Mouse (Mus musculus) lung, embryonic 14.5 days (tissue): ENCODE results near the gene Ormdl3. TPM values are rescaled to one million over a fixed set of nuclear protein-coding genes. Genes with fewer than 3 reads are reported as not detected.
A peak's percentile ranks its signal among the peaks of the same experiment; 100 is the strongest.

ENCODE experiments used
- ATAC-seq: fragments of 200-750 bp; cut with Nextera tagmentation; 2 replicates; pipeline ENCODE4 v1.8.0; 2017; ENCODE audit warnings: mild to moderate bottlenecking, moderate TSS enrichment, moderate library complexity; ENCODE audit not compliant: insufficient read depth
- DNase-seq: peaks from one replicate; pipeline ENCODE4 v3.0.0-alpha.2; 2015
- H3K27ac ChIP-seq: fragments of 300-500 bp; sonication (generic); 2 replicates; pipeline ENCODE4 v1.5.1; 2014; ENCODE audit warnings: low read depth, mild to moderate bottlenecking, moderate library complexity
- H3K27me3 ChIP-seq: fragments of 300-500 bp; sonication (generic); 2 replicates; pipeline ENCODE4 v1.6.1; 2014; ENCODE audit warnings: low read length, control low read depth; ENCODE audit not compliant: insufficient read depth
- H3K36me3 ChIP-seq: fragments of 300-500 bp; sonication (generic); 2 replicates; pipeline ENCODE4 v1.6.1; 2014; ENCODE audit warnings: control low read depth; ENCODE audit not compliant: insufficient read depth
- H3K4me1 ChIP-seq: fragments of 300-500 bp; sonication (generic); 2 replicates; pipeline ENCODE4 v1.6.1; 2014; ENCODE audit warnings: antibody characterized with exemption, control low read depth; ENCODE audit not compliant: insufficient read depth
- H3K4me2 ChIP-seq: fragments of 300-500 bp; sonication (generic); 2 replicates; pipeline ENCODE4 v1.6.1; 2014; ENCODE audit warnings: mild to moderate bottlenecking
- H3K4me3 ChIP-seq: fragments of 300-500 bp; sonication (generic); 2 replicates; pipeline ENCODE4 v1.5.1; 2014; ENCODE audit warnings: low read depth, low read length
- H3K9ac ChIP-seq: fragments of 300-500 bp; sonication (generic); 2 replicates; pipeline ENCODE4 v1.6.1; 2014
- H3K9me3 ChIP-seq: fragments of 300-500 bp; sonication (generic); 2 replicates; pipeline ENCODE4 v1.6.1; 2016; ENCODE audit warnings: low read depth, low read length, control low read depth
- CTCF ChIP-seq: IDR thresholded peaks from 2 replicates; pipeline ENCODE4 v1.5.1; 2016; ENCODE audit warnings: antibody characterized with exemption, low read depth
- WGBS: fragments of 180-500 bp; shearing (Covaris S2); extraction: QIAGEN DNeasy Blood & Tissue Kit; methylation state at CpG from one replicate; pipeline ENCODE4 v1.1.7; 2014; 5-methylcytosine and 5-hydroxymethylcytosine counted together
- polyA plus RNA-seq: library from polyadenylated mRNA; unstranded; fragments of >200 nt; fragmentation: Nextera tagmentation; extraction: Ambion mirVana; gene quantifications from 2 replicates; pipeline ENCODE4 v1.2.1, GENCODE M21; 2014

The Ormdl3 gene
- polyA plus RNA-seq, 1 experiment from 2014 or later, result 6.6 TPM

GRCm38 (mm10) chr11:98542553-98542952 lies 44.6 kb downstream of the Ormdl3 start:
- WGBS, result 67% methylated on average over 8 of the region's 8 CpGs
- no peak for DNase-seq
- Histone ChIP-seq H3K4me3 (no peak overlapping the region), H3K9ac (no peak overlapping the region), H3K4me2 (no peak overlapping the region), H3K27me3 (peaks cover 50% of the 10 kb centered on the region), H3K9me3 (no peaks in the 10 kb centered on the region), H3K36me3 (no peaks in the 10 kb centered on the region), H3K4me1 (no peaks in the 10 kb centered on the region), H3K27ac (no peak overlapping the region)
- ATAC-seq, result no peak
- TF ChIP-seq CTCF, result no peak

GRCm38 (mm10) chr11:98540319-98540718 lies 46.8 kb downstream of the Ormdl3 start:
- Histone ChIP-seq H3K9ac (no peak overlapping the region), H3K4me3 (no peak overlapping the region), H3K36me3 (no peaks in the 10 kb centered on the region), H3K9me3 (no peaks in the 10 kb centered on the region), H3K4me2 (no peak overlapping the region), H3K4me1 (no peaks in the 10 kb centered on the region), H3K27me3 (peaks cover 28% of the 10 kb centered on the region), H3K27ac (no peak overlapping the region)
- TF ChIP-seq CTCF, result peak; percentile 43
- WGBS, result 80% methylated on average over 5 of the region's 5 CpGs
- ATAC-seq (no peak), DNase-seq (no peak)

GRCm38 (mm10) chr11:98537480-98538034 lies 49.6 kb downstream of the Ormdl3 start:
- no peak for DNase-seq
- H3K9ac ChIP-seq, result no peak overlapping the region
- H3K27me3 ChIP-seq, result peaks cover 9% of the 10 kb centered on the region; the same call in 1 of the 2 replicates
- no peak for ATAC-seq
- no peak overlapping the region for H3K4me3 ChIP-seq
- H3K9me3 ChIP-seq, result no peaks in the 10 kb centered on the region
- no peaks in the 10 kb centered on the region for H3K4me1 ChIP-seq
- no peak overlapping the region for H3K27ac ChIP-seq
- H3K36me3 ChIP-seq, result no peaks in the 10 kb centered on the region
- no peak for TF ChIP-seq CTCF
- no peak overlapping the region for H3K4me2 ChIP-seq

Other genes with a start within 250 kb of the Ormdl3 start
- 0.53 and 1.3 TPM in 2 replicates for gene Ppp1r1b, start 239.0 kb downstream of the Ormdl3 start, polyA plus RNA-seq
- 38.2 and 42.7 TPM in 2 replicates for gene Stard3, start 229.0 kb downstream of the Ormdl3 start, polyA plus RNA-seq
- gene Tcap, start 203.6 kb downstream of the Ormdl3 start, polyA plus RNA-seq, result 3.8 TPM in 1 of 2 replicates, not detected in the other
- not detected in 2 replicates for gene Pnmt, start 200.9 kb downstream of the Ormdl3 start, polyA plus RNA-seq
- gene Pgap3, start 186.9 kb downstream of the Ormdl3 start, polyA plus RNA-seq, result 10.9 and 11.6 TPM in 2 replicates
- gene Erbb2, start 174.9 kb downstream of the Ormdl3 start, polyA plus RNA-seq, result 42.7 and 46.5 TPM in 2 replicates
- 62.9 and 65.3 TPM in 2 replicates for gene Mien1, start 148.4 kb downstream of the Ormdl3 start, polyA plus RNA-seq
- gene Grb7, start 141.0 kb downstream of the Ormdl3 start, polyA plus RNA-seq, result 39.4 and 43.0 TPM in 2 replicates
- gene Ikzf3, start 41.3 kb downstream of the Ormdl3 start, polyA plus RNA-seq, result 0.14 and 0.32 TPM in 2 replicates
- gene Zpbp2, start 36.3 kb downstream of the Ormdl3 start, polyA plus RNA-seq, result 0.57 TPM in 1 of 2 replicates, not detected in the other
- not detected in 2 replicates for gene Lrrc3c, start 10.9 kb upstream of the Ormdl3 start, polyA plus RNA-seq
- gene Gm12355, start 38.3 kb upstream of the Ormdl3 start, polyA plus RNA-seq, result 1.2 and 1.4 TPM in 2 replicates
- gene Gsdma3, start 39.0 kb upstream of the Ormdl3 start, polyA plus RNA-seq, result not detected in 2 replicates
- gene Gsdma2, start 59.4 kb upstream of the Ormdl3 start, polyA plus RNA-seq, result not detected in 2 replicates
- gene Gsdma, start 77.0 kb upstream of the Ormdl3 start, polyA plus RNA-seq, result not detected in 2 replicates
- 152 and 169 TPM in 2 replicates for gene Psmd3, start 95.2 kb upstream of the Ormdl3 start, polyA plus RNA-seq
- not detected in 2 replicates for gene Csf3, start 113.9 kb upstream of the Ormdl3 start, polyA plus RNA-seq
- gene Med24, start 142.1 kb upstream of the Ormdl3 start, polyA plus RNA-seq, result 53.0 and 53.5 TPM in 2 replicates
- 46.8 and 47.1 TPM in 2 replicates for gene Thra, start 153.3 kb upstream of the Ormdl3 start, polyA plus RNA-seq
- gene Nr1d1, start 188.0 kb upstream of the Ormdl3 start, polyA plus RNA-seq, result 1.4 and 1.7 TPM in 2 replicates
- gene Msl1, start 208.1 kb upstream of the Ormdl3 start, polyA plus RNA-seq, result 16.2 and 16.3 TPM in 2 replicates
- 41.0 and 42.8 TPM in 2 replicates for gene Casc3, start 217.5 kb upstream of the Ormdl3 start, polyA plus RNA-seq
- 1.5 and 2.1 TPM in 2 replicates for gene Rapgefl1, start 249.4 kb upstream of the Ormdl3 start, polyA plus RNA-seq